Mouse (Mus musculus) liver, embryonic 16.5 days (tissue): ENCODE results near the gene Rpusd1. TPM values are rescaled to one million over a fixed set of nuclear protein-coding genes. Genes with fewer than 3 reads are reported as not detected.

Experiments
- microRNA-seq: library from miRNA; unstranded; fragments of <30 nt; microRNA quantifications from one replicate; pipeline ENCODE4, GENCODE M21; 2016
- polyA plus RNA-seq: library from polyadenylated mRNA; unstranded; fragments of >200 nt; fragmentation: Nextera tagmentation; extraction: Ambion mirVana; gene quantifications from 2 replicates; pipeline ENCODE4 v1.2.1, GENCODE M21; 2015

Rpusd1 gene
- polyA plus RNA-seq, 1 experiment from 2014 or later: 5.2 TPM

Small RNA genes within 50 kb of the gene (microRNA-seq; reads per million reads assigned to microRNA genes)
- gene Gm25083 (not detected), gene Mir6966 (0.74 reads per million)

Other genes starting within 250 kb of the Rpusd1 start
- not detected in 2 replicates for gene Sstr5, start 230.4 kb upstream of the Rpusd1 start, polyA plus RNA-seq
- gene Sox8, start 157.0 kb upstream of the Rpusd1 start, polyA plus RNA-seq: 0.14 and 0.34 TPM in 2 replicates
- 11.4 and 13.4 TPM in 2 replicates for gene Lmf1, start 148.6 kb upstream of the Rpusd1 start, polyA plus RNA-seq
- gene Gng13, start 10.5 kb upstream of the Rpusd1 start, polyA plus RNA-seq: not detected in 2 replicates
- gene Chtf18, start 251 bp upstream of the Rpusd1 start, polyA plus RNA-seq: 16.3 and 18.0 TPM in 2 replicates
- gene Mslnl, start 8.4 kb downstream of the Rpusd1 start, polyA plus RNA-seq: not detected in 2 replicates
- gene Msln, start 26.7 kb downstream of the Rpusd1 start, polyA plus RNA-seq: 2.8 and 3.4 TPM in 2 replicates
- gene Narfl, start 46.1 kb downstream of the Rpusd1 start, polyA plus RNA-seq: 12.1 and 13.8 TPM in 2 replicates
- 6.9 and 7.0 TPM in 2 replicates for gene Haghl, start 58.0 kb downstream of the Rpusd1 start, polyA plus RNA-seq
- 0.04 and 0.07 TPM in 2 replicates for gene Ccdc78, start 58.9 kb downstream of the Rpusd1 start, polyA plus RNA-seq
- gene Fam173a, start 65.2 kb downstream of the Rpusd1 start, polyA plus RNA-seq: 54.1 and 57.1 TPM in 2 replicates
- not detected in 2 replicates for gene AC134908.4, start 68.0 kb downstream of the Rpusd1 start, polyA plus RNA-seq
- gene Metrn, start 69.5 kb downstream of the Rpusd1 start, polyA plus RNA-seq: 11.8 and 12.1 TPM in 2 replicates
- gene Fbxl16, start 81.4 kb downstream of the Rpusd1 start, polyA plus RNA-seq: 0.09 and 0.17 TPM in 2 replicates
- 10.8 and 11.6 TPM in 2 replicates for gene Wdr24, start 96.0 kb downstream of the Rpusd1 start, polyA plus RNA-seq
- gene Jmjd8, start 101.2 kb downstream of the Rpusd1 start, polyA plus RNA-seq: 20.7 and 23.5 TPM in 2 replicates
- gene Stub1, start 105.7 kb downstream of the Rpusd1 start, polyA plus RNA-seq: 106 and 112 TPM in 2 replicates
- 0.30 and 0.45 TPM in 2 replicates for gene Rhbdl1, start 109.6 kb downstream of the Rpusd1 start, polyA plus RNA-seq
- 0.64 and 0.65 TPM in 2 replicates for gene Gm20683, start 114.1 kb downstream of the Rpusd1 start, polyA plus RNA-seq
- 11.4 and 12.3 TPM in 2 replicates for gene Rhot2, start 117.2 kb downstream of the Rpusd1 start, polyA plus RNA-seq
- 7.2 and 7.8 TPM in 2 replicates for gene Wdr90, start 133.8 kb downstream of the Rpusd1 start, polyA plus RNA-seq
- 32.8 and 37.0 TPM in 2 replicates for gene Mcrip2, start 141.1 kb downstream of the Rpusd1 start, polyA plus RNA-seq
- gene Mettl26, start 147.4 kb downstream of the Rpusd1 start, polyA plus RNA-seq: 47.8 and 50.5 TPM in 2 replicates
- gene Wfikkn1, start 153.2 kb downstream of the Rpusd1 start, polyA plus RNA-seq: 0.30 and 0.42 TPM in 2 replicates
- gene Rab40c, start 192.1 kb downstream of the Rpusd1 start, polyA plus RNA-seq: 6.2 and 7.0 TPM in 2 replicates
- 147 and 154 TPM in 2 replicates for gene Pigq, start 217.3 kb downstream of the Rpusd1 start, polyA plus RNA-seq
- 6.8 and 7.8 TPM in 2 replicates for gene Nhlrc4, start 217.3 kb downstream of the Rpusd1 start, polyA plus RNA-seq
- gene A930017K11Rik, start 224.9 kb downstream of the Rpusd1 start, polyA plus RNA-seq: 0.13 and 0.16 TPM in 2 replicates